Mouse (Mus musculus): Measurements from ENCODE around the gene Six6.

Gene Six6

DNA sequence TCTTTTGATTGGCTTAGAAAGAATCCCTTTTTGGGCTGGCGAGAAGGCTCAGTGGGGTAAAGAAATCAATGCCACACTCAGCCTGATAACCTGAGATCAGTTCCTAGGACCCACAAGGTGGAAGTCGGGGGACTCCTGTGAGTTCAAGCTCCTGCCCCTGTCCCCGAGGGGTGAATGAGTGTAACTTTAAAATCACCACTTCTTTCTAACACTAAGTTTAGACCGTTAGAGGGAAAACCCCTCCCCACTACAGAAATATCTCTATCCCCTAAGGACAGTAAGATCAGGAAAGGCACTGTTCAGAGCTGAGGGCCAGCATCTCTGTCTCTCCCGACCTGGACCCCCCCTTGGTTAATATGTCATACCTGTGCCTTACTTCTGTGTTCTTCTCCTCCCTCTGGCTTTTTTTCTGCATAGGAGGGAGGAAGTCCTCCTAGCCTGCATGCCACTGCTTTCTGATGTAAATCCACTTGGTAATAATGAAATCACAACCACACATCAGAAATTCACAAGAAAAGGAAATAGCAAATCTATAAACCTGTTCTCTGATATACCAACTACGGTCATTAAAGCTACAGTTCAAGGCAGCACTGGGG lies 18.2 kb downstream of the Six6 start:
- no peak for DNase-seq

DNA sequence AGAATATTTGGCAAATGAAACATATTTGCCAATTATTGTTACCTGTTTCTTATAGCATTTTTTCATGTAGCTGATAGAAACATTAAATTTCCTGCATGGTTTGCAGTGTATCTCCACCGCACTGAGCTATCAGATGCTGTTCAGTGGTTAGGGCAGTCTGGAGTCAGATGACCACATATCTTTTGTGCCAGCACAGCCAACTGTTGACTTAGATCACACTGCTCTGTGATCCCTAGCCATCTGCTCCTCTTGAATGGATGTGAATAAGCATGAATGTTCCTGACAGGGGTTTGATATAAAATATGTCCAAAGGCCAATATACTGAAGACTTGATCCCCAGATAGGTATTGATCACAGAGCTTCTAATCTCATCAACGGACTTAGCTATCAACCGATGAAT lies 18.8 kb downstream of the Six6 start:
- no peak for DNase-seq

DNA sequence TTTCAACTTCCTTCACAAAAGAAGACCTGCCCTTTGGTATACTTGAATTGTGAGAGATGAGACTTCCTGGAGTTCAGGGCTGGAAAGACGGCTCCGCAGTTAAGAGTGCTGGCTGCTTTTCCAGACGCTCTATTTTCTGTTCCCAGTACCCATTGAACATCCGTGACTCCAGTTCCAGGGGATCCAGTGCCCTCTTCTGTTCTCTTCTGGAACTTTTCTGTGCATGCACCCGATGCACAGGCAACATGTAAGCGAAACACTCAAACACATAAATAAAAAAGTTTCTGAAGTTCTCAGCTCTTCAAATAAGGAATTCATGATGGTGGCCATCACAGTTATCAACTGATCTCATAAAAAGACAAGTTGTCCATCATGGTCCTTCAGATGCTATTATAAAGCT lies 23.1 kb downstream of the Six6 start:
- no peak for DNase-seq

DNA sequence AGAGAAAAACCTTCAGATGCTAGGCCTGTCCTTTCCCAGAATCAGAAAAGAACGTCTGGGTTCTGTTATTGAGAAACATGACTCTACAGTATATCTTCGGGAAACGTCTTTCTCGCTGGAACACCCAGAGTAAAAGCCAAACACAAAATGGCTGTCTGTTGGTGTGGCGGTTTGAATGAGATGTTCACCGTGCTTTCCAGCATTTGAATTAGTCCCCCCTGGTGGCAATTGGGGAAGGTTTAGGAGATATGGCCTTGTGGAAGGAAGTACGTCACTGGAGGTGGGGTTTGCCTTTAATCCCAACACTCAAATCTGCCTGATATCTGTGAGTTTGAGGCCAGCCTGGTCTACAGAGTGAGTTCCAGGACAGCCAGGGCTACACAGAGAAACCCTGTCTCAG lies 27.8 kb downstream of the Six6 start:
- DNase-seq: no peak

DNA sequence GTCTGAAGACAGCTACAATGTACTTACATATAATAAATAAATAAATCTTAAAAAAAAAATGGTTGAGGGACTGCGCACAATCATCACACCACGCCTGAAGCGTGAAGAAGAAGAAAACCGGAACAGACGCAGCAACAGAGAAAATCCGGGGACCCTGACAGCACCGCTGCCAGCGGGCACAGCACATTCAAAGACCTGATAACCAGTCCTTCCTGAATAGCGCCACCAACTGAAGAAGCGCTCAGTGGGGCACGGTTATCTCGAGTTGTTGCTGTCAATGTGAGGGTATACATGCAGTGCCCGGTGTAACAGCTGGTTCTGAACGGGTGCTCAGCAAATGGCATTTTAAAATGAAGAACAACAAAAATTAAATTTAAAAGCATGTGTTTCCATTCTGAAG lies 30.9 kb downstream of the Six6 start:
- DNase-seq: no peak

DNA sequence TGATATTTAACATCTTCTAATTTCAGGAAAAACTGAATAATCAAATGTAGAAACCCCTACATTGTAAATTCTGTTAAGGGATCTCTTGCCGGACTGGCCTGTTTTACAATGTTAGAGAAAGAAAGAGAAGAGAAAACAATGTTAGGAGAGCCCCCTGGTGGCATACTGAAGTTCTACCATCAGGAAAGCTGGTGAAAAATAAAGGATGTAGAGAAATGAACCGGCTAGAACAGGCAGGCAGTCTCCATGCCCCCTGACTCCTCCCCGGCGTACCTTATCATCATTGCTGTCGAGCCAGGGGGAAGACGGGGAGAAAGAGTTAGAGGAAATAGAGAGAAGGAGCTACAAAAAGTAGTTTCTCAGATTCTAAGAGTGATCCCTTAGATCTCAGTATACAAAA lies 33.5 kb downstream of the Six6 start:
- peak; percentile 65 for DNase-seq

DNA sequence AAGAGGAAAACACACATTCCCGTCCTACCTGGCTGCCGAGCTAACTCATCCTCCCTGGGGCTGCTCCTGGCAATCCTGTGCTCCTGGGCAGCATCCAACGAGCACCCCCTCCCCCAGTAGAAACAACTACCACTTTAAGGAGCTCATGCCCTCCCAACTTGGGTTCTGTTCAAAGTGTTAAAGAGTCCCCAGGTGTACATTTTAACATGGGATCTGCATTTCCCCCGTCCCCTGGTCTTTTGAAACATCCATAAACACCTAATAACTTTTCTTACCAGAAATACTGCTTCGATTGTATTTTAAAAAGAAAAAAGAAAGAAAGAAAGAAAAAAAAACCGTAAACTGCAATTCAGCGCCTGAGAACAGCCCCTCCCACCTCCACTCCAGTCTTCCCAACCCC lies 36.5 kb downstream of the Six6 start:
- no peak for DNase-seq

DNA sequence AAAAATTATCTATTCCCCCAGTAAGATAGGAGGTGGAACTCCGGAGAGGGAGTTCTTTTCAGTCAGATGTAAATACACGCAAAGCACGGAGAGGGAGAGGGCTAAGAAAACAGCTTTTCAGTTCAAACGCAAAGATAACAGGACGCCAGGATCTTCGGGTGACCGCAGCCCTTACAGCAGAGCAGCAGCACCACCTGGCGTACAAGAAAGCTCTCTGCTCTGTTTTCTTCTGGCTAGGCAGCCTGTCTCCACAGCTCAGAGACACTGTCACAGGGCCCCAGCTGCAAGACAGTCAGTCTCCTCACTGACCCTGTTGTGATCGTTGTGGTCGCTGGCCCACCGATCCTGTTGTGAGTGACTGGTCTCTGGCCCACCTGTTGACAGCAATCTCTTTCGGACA lies 37.0 kb downstream of the Six6 start:
- DNase-seq: peak; percentile 85

DNA sequence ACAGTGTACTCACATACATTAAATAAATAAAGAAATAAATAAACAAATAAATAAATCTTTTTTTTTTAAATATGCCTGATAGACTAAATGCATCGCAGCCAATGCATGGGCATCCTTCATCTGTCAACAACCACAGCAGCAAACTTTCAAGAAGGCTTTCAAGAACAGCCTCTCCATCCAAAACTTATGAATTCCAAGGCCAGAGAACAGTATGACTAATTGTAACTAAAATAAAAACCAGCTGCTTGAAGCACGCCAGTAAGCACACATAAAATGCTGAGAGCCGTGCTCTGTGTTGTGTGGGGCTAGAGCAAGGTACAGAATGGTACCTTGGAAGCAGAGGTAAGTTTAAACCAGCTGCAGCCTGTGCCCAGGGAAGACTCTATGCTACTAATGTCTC lies 38.2 kb downstream of the Six6 start:
- no peak for DNase-seq

DNA sequence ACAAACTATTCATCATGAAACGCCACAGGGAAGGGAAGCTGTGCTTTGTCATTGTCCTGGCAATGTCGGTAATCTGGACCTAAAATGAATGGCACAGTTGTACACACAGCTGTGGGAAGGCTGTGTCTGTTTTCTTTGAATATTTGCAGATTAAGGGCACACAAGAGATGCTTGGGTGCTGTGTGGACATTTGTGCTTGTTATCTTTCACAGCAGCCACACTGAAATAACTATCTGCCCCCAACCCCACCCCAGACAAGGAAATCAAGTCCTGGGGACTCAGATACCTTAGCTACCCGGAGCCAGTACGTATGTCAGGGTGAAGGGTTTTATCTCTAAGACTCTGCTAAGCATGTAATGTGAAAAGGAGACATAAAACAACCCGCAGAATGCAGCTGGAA lies 39.5 kb downstream of the Six6 start:
- DNase-seq: no peak

DNA sequence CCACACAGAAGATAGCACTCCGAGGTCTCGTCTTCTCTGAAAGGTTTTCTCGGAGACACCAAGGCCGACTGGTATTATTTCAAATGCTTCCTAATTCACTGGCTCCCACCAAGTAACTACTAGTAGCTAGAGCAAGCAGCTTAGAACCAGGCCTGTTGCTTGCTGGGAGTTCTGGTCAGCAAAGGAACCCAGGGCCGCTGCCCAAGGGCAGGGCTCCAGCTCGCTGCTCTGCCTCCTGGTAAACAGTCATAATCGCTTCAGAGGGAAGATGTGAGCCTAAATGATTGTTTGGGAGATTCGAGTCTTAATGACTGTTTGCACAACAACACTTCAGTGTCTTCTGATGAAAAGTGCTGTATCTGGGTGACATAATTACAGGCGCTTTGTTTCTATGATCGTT lies 42.9 kb downstream of the Six6 start:
- DNase-seq: no peak

DNA sequence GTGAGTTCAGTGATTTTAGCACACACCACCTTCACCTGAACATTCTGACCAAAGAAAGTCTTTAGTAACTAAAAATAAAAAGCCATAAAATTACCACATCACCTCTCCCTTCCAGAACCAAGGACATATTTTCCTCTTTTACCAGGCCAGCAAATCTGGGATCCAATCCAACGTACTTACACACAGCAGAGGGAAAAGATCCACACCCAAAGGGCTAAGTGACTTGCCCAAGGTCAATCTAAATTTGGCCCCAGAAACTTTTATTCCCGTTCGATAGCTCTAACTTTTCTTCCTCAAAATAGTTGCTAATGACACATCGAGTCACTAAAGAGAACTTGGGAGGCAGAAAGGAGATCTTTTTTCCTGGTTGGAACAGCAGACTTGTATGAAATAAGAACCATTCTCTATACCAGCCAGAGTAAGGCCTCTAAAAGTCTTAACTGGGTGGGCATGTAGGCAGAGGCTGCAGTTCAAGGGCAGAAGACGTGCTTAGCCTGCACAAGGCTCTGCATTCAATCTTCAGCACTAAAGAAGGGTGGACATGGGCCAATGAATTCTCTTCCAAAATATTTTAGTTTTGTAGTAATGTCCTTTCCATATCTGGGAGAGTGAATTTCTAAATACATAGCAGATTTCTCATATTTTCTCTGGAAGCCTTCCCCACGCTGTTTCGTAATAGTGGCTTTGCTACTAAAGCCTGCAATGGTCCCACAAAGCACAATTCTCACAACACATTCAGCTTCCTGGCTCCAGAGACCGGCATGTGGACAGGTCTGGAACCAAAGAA lies 43.6 kb downstream of the Six6 start:
- no peak for DNase-seq
